Mouse (Mus musculus): Measurements from ENCODE around the gene Gm10295.

The Gm10295 gene

DNA sequence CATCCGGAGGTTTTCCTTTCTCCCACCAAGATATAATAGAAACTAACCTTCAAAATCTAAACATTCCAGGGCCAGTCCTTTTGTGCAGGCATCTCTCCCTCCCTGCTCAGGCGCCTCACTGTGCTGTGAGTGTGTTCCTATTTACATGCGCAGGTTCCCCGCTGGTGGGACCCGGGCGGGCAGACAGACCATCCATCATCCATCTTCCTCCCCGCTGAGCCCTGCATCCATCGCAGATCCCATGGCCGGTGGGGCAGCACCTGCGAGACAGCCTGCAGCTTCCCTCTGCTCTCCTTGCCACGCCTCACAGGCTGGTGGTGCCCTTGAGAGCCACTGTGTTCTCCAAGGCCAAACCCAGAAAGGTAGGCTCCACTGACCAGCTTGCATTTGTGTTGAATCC is at the start of gene Gm10295:
Gene Gm10295 (minus strand): TSS at position 122 of the 400 bp plus-strand sequence.
- CTCF ChIA-PET: no interaction called here

DNA sequence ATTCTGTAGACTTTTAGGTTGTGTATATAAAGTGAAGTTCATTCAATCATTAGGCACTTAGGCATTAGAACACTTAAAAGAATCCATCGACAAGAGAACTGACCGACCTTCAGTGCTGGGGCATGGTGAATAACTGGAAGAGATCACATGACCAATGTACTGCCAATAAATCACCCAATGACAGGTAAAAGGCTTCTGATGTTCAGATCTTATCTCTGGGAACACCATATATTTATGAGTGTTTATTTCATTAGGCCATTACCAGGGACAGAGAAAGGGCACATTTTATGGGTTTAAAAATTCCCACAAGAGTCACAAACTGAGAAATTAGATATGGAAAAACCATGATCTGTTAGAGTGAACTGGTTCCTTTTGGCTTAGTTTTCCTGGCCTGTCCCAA is 49.7 kb upstream of the Gm10295 start:
- CTCF ChIA-PET: no interaction called here

DNA sequence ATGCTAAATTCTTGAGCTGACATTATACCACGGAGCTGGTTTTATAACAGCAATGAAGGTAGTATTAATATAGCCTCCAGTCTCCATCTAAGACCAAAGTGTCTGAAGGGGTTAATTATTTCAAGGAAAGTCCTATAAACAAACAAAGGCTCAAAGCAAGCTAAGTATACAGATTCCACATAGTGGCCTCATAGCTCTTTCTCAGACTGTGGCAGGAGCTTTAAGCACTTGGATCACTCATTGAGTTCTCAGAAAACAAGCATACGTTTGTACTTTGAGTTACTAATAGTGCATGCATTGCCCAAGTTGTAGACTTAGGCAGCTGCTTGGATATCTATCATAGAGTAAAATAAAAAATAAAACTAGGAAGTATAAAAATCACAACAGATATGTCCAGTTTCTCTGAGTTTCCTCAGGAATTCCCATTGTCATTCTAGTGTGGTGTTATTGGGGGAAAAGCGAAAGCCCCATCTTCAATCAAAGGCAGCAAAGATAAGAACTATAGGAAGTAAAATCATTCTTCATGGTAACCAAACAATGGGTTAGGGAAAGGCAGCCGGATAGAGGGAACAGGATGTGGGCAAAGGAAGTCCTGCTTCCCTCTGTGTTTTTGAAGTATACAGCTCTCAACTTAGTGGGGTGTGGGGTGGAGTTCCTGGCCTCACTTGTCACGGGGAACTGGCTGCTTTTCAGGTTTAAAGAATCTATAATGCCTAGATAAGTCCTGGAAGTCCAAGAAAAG is 48.8 kb upstream of the Gm10295 start:
- CTCF ChIA-PET: no interaction called here

DNA sequence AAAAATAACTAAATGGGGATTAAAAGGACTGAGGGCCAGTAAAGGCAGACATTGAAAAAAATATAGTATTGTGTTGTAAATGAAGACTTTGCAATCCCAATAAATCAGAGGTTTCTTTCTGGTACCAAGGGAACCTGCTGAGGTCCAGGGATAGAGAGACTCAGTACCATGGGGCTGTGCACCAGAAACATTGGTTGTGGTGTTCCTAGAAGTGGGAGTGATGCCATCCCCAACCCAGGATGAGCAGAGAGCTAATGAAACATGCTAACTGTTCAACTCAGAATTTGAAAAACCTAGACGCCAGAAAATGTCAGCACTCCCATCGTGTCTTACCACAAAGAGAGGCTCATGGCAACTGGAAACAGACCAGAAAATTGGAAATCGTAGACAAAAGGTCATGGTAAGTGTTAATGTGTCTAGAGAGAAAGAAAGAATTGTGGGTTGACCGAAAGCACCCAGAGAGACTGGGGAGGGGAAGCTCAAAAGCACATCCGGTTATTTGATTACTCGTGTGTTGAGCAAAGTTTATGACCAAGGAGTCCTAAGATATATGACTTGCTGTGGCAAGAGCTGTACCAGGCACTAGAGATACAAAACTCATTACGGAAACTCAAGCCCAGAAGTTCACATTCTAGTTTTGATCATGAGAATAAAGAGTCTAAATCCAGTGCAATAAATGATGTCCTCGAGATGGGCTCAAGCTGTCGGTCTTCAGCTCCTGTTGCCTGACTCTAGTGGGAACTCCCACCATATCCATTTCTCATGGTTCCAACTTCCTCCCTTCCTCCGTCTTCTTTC is 47.9 kb upstream of the Gm10295 start:
- CTCF ChIA-PET: no interaction called here

DNA sequence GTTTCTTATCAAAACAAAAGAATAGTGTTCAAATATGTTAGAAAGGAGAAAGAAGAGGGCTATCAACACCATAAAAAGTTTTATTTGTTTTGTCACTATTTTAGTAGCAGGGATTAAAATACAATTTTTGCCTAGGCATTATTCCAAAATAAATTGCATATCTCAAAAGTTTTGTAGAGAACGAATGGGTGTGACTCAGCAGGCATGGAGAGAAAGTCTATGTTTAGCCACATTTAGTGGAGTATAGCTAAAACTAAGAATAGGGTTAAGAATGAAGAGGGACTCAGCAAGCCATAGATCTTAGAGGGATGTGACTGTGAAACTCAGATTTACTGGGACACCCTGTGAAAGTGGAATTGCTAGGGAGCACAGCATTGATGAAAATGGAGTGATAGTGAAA is 47.1 kb upstream of the Gm10295 start:
- CTCF ChIA-PET: no interaction called here

DNA sequence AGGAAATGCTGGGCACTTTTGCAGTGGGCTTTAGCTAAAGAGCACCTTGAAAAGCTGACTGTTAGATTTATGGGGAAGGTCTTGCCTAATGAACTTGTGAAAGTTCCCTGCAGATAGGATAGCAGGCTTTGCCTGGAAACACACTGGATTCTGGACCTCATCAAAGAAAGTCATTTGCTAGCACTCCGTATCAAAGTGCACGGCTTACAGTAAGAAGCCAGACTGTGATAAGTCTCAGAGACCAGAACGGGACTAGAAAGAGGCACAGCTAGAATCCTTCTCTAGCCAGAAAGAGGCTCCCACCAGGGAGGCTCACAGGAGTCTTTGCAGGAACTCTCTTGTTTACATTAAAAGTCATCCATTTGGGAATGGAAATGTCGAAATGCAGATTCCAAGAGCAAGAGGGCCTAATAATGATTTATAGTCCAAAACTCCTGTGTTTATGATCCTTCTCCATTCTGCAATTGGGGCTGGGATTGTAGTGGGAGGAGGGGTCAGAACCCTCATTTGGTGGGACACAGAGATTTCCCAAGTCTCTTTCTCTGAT is 41.6 kb upstream of the Gm10295 start:
- CTCF ChIA-PET: no interaction called here

DNA sequence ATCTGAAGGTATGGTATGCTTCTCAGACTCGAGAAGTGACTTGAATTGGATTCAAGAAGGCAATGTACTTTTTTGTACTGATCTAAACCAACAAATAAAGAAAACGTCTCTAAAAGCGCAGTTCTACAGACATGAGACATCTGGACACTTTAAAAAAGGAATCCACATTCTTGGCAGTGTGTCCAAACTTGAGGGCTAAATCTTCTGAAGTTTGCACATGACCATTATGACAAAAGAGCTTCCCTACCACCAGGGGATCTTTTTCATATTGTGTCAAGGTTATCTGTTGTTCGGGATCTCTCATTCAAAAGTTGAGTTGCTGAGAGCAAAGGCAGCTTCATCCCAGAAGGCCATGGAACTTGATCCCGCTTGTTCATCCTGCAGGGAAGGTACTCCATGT is 40.0 kb upstream of the Gm10295 start:
- CTCF ChIA-PET: no interaction called here

DNA sequence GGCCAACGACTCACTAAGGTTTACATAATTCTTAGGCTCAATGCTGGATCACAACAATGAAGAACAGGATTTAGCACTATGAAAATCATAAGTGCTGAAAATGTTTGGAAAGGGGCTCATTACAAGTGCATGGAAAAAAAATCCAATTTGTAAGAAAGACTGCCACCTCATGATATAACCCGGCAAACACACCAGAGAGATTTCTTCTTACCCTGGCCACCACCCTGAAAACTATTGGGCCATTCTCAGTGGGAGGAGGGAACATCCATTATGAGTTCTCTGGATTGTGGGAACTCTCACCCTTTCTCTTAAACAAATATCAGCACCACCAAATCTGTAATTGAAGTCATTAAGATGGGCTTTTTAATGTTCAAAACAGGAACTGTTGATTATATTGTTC is 39.0 kb upstream of the Gm10295 start:
- CTCF ChIA-PET: no interaction called here

DNA sequence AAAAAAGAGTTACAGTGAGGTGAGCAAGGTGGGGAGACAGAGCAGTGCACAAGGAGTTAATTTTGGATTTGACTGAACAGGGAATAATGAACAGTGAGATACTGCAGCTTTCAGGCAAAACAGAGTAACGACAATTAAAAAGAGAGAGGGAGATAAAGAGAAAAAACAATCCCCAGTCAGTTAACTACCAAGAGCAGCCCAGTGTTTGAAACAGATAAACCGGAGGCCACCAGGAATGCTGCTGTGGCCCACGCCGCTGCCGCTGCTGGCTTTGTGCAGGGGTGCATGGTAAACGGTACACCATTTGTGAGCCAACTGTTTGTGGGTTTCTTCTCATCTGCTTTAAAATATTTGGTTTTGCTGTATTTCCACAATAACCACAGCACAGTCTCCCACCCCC is 34.8 kb upstream of the Gm10295 start:
- CTCF ChIA-PET: no interaction called here

DNA sequence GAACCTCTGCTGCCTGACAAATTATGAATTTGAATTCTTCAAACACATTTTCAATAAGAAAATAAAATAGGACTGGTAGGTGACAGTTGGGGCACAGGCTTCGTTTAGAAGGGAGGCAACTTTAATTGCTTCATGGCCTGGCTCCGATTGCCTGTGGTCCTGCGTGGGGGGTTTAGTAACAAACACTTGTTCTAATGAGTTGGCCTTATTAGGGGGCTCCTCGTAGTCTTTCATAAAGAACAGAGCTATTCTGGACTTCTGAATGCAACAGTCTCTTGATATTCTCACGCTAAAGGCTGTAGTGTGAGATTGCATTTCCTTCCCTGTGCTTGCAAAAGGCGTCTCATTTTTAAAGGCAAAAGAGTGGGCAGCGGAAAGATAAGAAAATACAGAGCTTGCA is 33.6 kb upstream of the Gm10295 start:
- CTCF ChIA-PET: no interaction called here

DNA sequence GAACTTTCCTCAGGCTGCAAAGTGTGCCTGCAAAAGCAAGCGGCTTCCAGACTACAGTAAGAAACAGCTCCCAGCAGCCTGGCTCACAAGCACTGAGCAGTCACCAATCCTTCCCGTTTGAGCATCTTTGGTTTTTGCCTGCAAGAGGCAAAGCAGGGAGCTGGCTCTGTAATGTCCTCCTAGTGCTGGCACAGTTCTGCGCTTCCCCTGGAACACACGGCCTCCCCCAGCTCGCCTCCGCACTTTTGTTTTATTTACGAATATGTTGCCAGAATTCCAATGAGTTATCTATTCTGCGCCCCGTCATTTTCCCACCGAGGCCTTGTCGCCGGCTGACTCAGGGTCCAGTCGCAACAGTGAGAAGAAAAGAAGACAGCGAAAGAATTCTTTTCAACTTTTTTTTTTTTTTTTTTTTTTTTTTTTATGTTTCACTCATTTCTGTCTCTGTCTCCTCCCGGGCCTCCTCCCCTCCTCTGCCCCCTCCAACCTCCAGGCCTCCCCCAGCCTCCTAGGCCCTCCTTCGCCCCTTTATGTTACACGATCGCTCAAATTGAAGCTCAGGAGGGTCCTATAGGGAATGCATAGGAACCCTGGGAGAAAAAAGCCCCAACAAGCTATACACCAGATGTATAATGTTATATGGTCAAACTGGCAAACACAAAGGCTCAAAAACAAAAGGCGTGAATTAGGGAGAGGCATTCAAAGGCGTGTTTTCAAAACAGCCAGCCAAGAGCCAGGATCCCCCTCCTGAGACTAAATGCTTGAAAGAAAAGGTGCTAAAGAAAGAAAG is 32.3 kb upstream of the Gm10295 start:
- CTCF ChIA-PET: interaction anchor here (0.8 kb wide), 1 partner anchor 888 kb away, joined by 3 read pairs; no protein-coding TSS in a partner anchor

DNA sequence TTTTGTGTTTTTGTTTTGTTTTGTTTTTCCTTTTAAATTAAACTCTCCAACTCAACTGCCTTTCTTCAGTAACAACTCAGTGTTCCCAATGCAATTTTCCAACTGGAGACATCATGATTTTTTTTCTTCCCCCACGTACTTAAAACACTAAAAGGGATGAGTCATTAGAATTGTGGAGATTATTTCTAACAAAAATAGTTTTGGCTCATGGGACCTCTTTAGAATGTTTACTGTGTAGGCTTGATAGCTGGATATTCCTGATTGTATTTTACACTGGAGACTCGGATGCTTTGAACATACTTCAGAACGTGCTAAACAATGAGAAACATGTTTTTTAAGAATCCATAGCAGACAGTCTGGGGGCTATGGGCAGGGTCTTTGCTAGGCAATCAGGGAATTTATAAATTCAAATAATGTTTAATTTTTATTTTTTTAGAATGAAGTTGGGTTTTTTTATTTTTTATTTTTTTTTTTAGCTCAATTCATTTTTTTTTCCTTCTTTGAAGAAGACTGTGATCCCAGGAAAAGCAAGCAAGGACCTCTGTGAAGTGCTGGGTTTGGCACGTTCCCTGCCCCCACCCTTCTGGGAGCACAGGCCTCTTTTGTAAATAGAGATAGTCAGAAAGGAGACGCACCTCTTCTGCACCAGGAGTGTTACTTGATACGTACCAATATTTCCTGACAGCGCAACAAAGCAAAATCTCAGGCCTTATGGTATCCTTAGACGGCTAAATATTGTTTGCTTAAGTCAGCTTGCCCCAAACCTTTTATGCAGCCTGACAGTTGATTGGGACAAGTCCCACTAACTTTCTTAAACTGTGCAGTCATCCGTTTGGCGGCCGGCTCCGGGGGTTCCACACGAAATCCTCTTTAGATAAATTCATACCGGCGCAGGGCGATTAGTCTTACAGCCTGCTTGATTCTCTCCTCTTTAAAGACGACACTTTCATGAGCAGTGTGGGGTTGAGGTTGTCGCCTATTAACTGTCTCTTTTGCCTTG is 28.8 kb upstream of the Gm10295 start:
- CTCF ChIA-PET: no interaction called here

DNA sequence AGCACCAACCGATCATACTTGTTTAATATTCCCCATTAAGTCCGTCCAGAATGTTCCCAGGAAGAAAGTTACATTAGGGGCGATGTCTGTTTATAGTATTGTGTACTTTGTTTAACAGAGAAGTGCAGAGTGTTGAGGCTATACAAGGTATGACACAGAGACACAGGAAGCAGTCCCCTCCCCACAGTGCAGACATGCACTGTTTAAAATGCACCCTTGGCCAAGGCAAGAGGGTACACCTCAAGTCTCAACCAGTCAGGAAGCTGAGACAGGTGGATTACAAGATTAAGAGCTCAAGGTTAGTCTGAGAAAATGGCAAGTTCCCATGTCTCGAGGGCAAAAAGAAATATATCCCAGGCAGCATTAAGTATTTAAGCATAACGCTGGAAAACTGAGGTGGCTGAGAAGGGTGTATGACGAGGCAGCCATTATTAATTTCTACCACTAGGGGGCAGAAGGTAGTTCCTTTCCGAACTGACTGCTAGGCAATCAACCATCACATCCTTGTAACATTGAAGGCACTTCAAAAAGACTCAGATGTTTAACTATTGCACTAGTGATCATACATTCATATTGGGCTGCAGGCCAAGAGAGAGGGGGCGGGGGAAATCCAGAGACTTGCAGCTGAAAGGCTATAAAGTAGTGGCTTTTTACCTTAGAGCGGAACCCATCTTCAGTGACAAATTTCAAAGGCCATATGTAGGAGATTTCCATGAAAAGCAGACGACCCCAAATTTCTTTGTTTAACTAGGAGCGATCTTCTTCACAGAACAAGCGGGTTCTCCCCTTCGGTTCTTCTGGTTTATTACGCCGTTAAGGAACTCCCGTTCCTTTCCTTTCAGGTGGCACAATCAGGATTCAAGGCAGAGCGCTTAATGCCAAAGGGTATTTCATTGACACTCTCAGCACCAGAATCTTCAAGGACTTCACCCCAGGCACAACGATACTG is 27.8 kb upstream of the Gm10295 start:
- CTCF ChIA-PET: no interaction called here

DNA sequence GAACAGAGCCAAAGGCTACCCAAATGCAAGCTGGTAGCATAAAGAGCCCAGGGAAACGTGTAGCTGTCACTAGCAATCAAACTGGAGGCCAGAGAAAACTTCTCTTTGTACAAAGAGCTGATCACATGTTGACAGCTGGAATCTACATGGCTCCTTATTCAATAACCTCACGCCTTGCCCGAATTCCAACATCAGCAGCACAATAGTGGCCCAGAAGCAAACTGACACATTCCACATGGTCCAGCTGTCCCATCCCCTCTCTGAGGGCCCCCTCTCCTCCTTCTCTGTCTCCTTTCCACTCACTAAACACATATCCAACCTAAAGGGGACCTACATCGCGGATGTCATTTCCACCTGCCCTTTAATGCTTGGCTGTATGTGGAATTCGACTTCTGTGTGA is 26.7 kb upstream of the Gm10295 start:
- CTCF ChIA-PET: no interaction called here

DNA sequence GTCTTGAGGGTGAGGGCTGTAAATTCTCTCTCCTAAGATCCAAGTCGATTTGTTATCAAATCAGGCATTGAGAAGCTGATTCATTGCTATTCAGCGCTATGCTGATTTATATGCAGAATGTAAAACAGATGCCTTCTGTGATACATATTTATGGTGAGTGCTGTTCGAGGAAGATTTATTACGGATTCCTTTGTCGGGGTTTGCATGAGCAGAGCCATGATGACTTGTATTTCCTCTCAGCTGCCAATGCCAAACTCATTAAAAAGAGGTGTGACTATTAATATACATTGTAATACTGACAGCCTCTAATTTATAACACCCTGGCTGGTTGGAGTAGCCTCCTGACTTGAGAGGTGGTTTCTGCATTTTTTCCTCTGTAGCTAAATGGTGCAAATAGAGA is 22.8 kb upstream of the Gm10295 start:
- CTCF ChIA-PET: no interaction called here

DNA sequence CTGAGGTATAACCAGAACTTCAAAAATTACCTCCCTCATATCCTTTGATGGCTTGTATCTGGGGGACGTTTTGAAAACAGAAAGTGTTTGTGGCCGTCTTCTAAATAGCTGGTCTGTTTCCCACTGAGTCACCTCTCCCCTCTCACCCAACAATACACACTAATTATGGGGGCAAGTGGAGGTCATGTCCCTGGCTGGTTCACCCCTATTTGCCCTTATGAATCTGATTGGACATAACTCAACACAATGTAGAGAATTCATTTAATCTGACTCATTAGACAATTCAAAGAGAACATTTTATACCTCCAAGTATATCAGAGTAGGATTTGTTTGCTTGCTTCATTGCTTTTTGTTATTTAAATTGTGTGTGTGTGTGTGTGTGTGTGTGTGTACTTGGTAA is 20.6 kb upstream of the Gm10295 start:
- CTCF ChIA-PET: no interaction called here

DNA sequence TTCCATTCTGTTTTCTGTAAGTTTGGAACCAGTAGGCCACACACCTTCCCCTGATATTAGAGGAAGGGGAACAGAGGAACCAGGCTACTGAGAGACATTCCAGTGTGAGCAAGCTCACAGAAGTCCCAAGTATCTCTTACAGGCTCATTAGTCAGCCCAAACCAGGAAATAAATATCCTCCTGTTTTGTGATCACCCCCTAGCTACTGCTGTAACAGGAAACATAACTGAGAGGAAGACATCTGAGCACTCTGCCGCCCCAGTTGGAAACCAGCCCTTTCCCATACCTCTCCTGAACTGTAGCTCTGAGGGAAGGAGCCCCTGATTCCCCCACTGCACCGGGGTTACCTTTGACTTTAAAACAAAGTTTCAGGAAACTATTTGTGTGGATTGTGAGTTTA is 19.5 kb upstream of the Gm10295 start:
- CTCF ChIA-PET: no interaction called here

DNA sequence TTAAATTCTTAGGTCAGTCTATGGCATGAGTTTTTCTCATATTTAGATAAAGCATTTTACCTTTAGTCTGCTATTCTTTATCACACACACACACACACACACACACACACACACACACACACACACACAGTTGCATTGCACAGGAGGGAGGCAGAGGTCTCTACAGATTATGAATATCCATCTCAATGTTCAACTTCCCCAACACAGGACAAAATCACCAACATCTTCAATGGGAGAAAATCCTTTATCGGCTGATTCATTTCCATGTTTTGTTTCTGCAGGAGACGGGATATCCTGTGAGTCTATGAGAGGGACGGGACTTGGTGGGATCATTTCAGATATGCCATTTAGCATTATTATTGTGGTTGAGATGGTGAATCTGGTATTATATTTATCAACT is 18.8 kb upstream of the Gm10295 start:
- CTCF ChIA-PET: interaction anchor here (0.7 kb wide), 1 partner anchor 1460 kb away, joined by 5 read pairs; no protein-coding TSS in a partner anchor

DNA sequence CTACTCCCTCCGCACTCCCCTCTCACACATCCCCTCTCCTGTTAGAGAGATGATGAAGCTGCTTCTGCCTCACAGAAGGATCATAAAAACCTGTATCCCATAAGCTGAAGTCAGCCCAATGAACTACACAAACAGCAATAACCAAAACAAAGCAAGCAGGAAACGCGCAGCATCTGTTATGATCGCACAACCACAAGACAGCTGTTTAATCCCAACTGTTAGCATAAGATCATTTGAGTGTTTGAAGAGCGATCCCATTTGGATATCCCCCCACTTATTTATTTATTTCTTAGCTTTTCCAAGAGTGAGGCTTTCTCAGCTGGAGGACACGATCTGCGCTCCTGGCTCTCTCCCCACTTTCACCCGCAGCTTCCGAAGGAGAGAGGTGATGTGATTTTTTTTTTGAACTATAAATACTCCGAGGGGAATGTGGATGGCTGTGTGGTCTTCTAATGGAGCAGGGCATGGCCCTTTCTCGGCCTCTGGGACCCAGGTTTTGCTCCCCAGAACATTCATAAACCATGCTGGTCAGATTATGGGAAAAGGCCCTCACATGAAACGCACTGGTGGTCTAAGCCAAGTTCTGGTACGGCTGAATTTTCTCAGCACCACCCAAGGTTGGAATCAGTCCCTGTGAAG is 17.4 kb upstream of the Gm10295 start:
- CTCF ChIA-PET: no interaction called here

DNA sequence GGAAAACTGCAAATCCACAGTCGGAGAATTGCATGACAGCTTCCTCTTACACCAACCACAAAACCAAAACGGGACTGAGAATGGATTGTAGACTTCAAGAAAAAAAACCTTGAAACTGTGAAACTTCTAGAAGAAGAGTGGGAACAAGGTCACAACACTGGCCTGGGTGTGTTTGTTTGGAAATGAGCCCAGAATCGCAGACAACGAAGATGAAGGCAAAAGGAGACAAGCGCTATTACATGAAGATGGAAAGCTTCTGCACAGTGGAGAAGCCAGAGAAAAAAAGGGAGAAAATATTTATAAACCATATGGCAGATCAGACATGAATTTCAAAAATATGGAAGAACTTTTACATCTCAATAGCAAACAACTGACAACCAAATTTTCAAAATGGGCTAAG is 4.3 kb upstream of the Gm10295 start:
- CTCF ChIA-PET: no interaction called here
